Mouse (Mus musculus) spleen, adult 2 months (tissue): ENCODE results near the gene Iqgap2.

Experiments
- CTCF ChIP-seq: fragments of 200-500 bp; IDR thresholded peaks from 2 replicates; pipeline ENCODE4 v1.5.1; 2011; ENCODE audit warnings: mild to moderate bottlenecking, inconsistent platforms; ENCODE audit not compliant: insufficient read depth, insufficient read length, insufficient replicate concordance; ENCODE audit errors: extremely low read depth
- POLR2A ChIP-seq: fragments of 200-500 bp; IDR thresholded peaks from 2 replicates; pipeline ENCODE4 v1.6.1; 2011; ENCODE audit warnings: low read depth, low read length, inconsistent platforms

- TF ChIP-seq CTCF (no peak), POLR2A (no peak)
Observed at GRCm38 (mm10) chr13:95696654-95697163, 195.0 kb downstream of the Iqgap2 start, which contains the start of gene F2rl2.
